Mouse (Mus musculus) limb, embryonic 15.5 days (tissue): ENCODE measurements around the gene Stat4. TPM values are rescaled to one million over a fixed set of nuclear protein-coding genes. Genes with fewer than 3 reads are reported as not detected.
A peak's percentile ranks its signal among the peaks of the same experiment; 100 is the strongest.

Experiments used
- ATAC-seq: fragments of 200-750 bp; cut with Nextera tagmentation; 2 replicates; pipeline ENCODE4 v1.8.0; 2017; ENCODE audit warnings: low read depth, moderate TSS enrichment; ENCODE audit not compliant: insufficient number of reproducible peaks, low FRiP score, low TSS enrichment
- H3K27ac ChIP-seq: fragments of 300-500 bp; sonication (generic); 2 replicates; pipeline ENCODE4 v1.5.1; 2015; ENCODE audit warnings: moderate library complexity, mild to moderate bottlenecking, inconsistent platforms
- H3K27me3 ChIP-seq: fragments of 300-500 bp; sonication (generic); 2 replicates; pipeline ENCODE4 v1.6.1; 2015; ENCODE audit warnings: inconsistent platforms
- H3K36me3 ChIP-seq: fragments of 300-500 bp; sonication (generic); 2 replicates; pipeline ENCODE4 v1.6.1; 2015; ENCODE audit warnings: inconsistent platforms
- H3K4me1 ChIP-seq: fragments of 300-500 bp; sonication (generic); 2 replicates; pipeline ENCODE4 v1.6.1; 2015; ENCODE audit warnings: inconsistent platforms
- H3K4me2 ChIP-seq: fragments of 300-500 bp; sonication (generic); 2 replicates; pipeline ENCODE4 v1.6.1; 2015; ENCODE audit warnings: mild to moderate bottlenecking, inconsistent platforms
- H3K4me3 ChIP-seq: fragments of 300-500 bp; sonication (generic); 2 replicates; pipeline ENCODE4 v1.5.1; 2015; ENCODE audit warnings: mild to moderate bottlenecking, inconsistent platforms
- H3K9ac ChIP-seq: fragments of 300-500 bp; sonication (generic); 2 replicates; pipeline ENCODE4 v1.6.1; 2015; ENCODE audit warnings: inconsistent platforms
- H3K9me3 ChIP-seq: fragments of 300-500 bp; sonication (generic); 2 replicates; pipeline ENCODE4 v1.6.1; 2016; ENCODE audit warnings: inconsistent platforms
- WGBS: fragments of 180-500 bp; shearing (Covaris S2); methylation state at CpG from one replicate; pipeline ENCODE4 v1.1.7; 2015; 5-methylcytosine and 5-hydroxymethylcytosine counted together
- polyA plus RNA-seq: library from polyadenylated mRNA; unstranded; fragments of >200 nt; fragmentation: Nextera tagmentation; extraction: Ambion mirVana; gene quantifications from 2 replicates; pipeline ENCODE4 v1.2.1, GENCODE M21; 2015

Stat4 gene
- polyA plus RNA-seq, 1 experiment from 2014 or later: 0.81 TPM

GRCm38 (mm10) chr1:52113067-52113665 is 126.2 kb downstream of the Stat4 start:
- WGBS: 25% methylated on average over 7 of the region's 7 CpGs
- H3K27ac ChIP-seq: peak overlapping the region; percentile 85
- H3K27me3 ChIP-seq: no peaks in the 10 kb centered on the region
- ATAC-seq: peak; percentile 30; the same call in 1 of the 2 replicates
- peaks cover 7% of the 10 kb centered on the region for H3K4me1 ChIP-seq
- peak overlapping the region; percentile 48 for H3K9ac ChIP-seq
- H3K36me3 ChIP-seq: no peaks in the 10 kb centered on the region
- peak overlapping the region; percentile 39 for H3K4me3 ChIP-seq
- H3K4me2 ChIP-seq: peak overlapping the region; percentile 59
- no peaks in the 10 kb centered on the region for H3K9me3 ChIP-seq

GRCm38 (mm10) chr1:52113666-52114069 is 126.7 kb downstream of the Stat4 start:
- H3K4me1 ChIP-seq: peaks cover 9% of the 10 kb centered on the region
- peak overlapping the region; percentile 39 for H3K4me3 ChIP-seq
- under 1% methylated on average over 32 of the region's 32 CpGs for WGBS
- H3K27me3 ChIP-seq: no peaks in the 10 kb centered on the region
- H3K4me2 ChIP-seq: peak overlapping the region; percentile 59
- H3K36me3 ChIP-seq: no peaks in the 10 kb centered on the region
- ATAC-seq: peak; percentile 91
- H3K9me3 ChIP-seq: no peaks in the 10 kb centered on the region
- peak overlapping the region; percentile 48 for H3K9ac ChIP-seq
- H3K27ac ChIP-seq: peak overlapping the region; percentile 85

- ATAC-seq: no peak
- Histone ChIP-seq H3K4me1 (peaks cover 11% of the 10 kb centered on the region), H3K9me3 (no peaks in the 10 kb centered on the region), H3K27ac (no peak overlapping the region), H3K36me3 (no peaks in the 10 kb centered on the region), H3K4me2 (no peak overlapping the region), H3K4me3 (no peak overlapping the region), H3K27me3 (no peaks in the 10 kb centered on the region), H3K9ac (no peak overlapping the region)
- WGBS: 75% methylated on average over 3 of the region's 3 CpGs
These were observed 129.5 kb downstream of the Stat4 start for GRCm38 (mm10) chr1:52116441-52116840.

GRCm38 (mm10) chr1:52117777-52118176 is 130.8 kb downstream of the Stat4 start:
- no peaks in the 10 kb centered on the region for H3K36me3 ChIP-seq

GRCm38 (mm10) chr1:52118860-52119591 is 132.1 kb downstream of the Stat4 start, which contains the start of gene Stat1:
TSS of gene Stat1 (plus strand) at chr1:52119440.
- peak within 1 kb of the TSS; percentile 72 for H3K4me3 ChIP-seq
- H3K4me1 ChIP-seq: 0 out of 2 replicates have a peak, but pooled peaks cover 4% of the 10 kb centered on the region
- H3K27me3 ChIP-seq: no peaks in the 10 kb centered on the region
- peak within 1 kb of the TSS; percentile 54 for H3K9ac ChIP-seq
- no peaks in the 10 kb centered on the region for H3K9me3 ChIP-seq
- peak within 1 kb of the TSS; percentile 67 for H3K4me2 ChIP-seq
- H3K27ac ChIP-seq: peak within 1 kb of the TSS; percentile 69
- 3% methylated on average over 37 of the region's 37 CpGs for WGBS
- H3K36me3 ChIP-seq: no peaks in the 10 kb centered on the region
- ATAC-seq: peak; percentile 89

More at GRCm38 (mm10) chr1:52117777-52118176, 130.8 kb downstream of the Stat4 start:
- Histone ChIP-seq H3K27me3 (no peaks in the 10 kb centered on the region), H3K4me3 (no peak overlapping the region), H3K4me1 (peaks cover 9% of the 10 kb centered on the region), H3K9ac (no peak overlapping the region), H3K4me2 (no peak overlapping the region), H3K27ac (no peak overlapping the region), H3K9me3 (no peaks in the 10 kb centered on the region)
- no peak for ATAC-seq
- WGBS: 80% methylated on average over 1 of the region's 1 CpGs

- ATAC-seq: no peak
- Histone ChIP-seq H3K9ac (peak overlapping the region; percentile 54), H3K4me3 (peak overlapping the region; percentile 72), H3K4me2 (peak overlapping the region; percentile 67), H3K4me1 (0 out of 2 replicates have a peak, but pooled peaks cover 4% of the 10 kb centered on the region), H3K36me3 (peaks cover under 1% of the 10 kb centered on the region), H3K27ac (peak overlapping the region; percentile 69), H3K9me3 (no peaks in the 10 kb centered on the region), H3K27me3 (no peaks in the 10 kb centered on the region)
- under 1% methylated on average over 20 of the region's 20 CpGs for WGBS
These were observed 132.7 kb downstream of the Stat4 start for GRCm38 (mm10) chr1:52119691-52120090.

GRCm38 (mm10) chr1:52120191-52120590 is 133.2 kb downstream of the Stat4 start:
- WGBS: 34% methylated on average over 10 of the region's 10 CpGs
- peak overlapping the region; percentile 67 for H3K4me2 ChIP-seq
- H3K9ac ChIP-seq: no peak overlapping the region
- no peaks in the 10 kb centered on the region for H3K9me3 ChIP-seq
- 0 out of 2 replicates have a peak, but pooled peaks cover 4% of the 10 kb centered on the region for H3K4me1 ChIP-seq
- H3K27me3 ChIP-seq: no peaks in the 10 kb centered on the region
- no peak for ATAC-seq
- peak overlapping the region; percentile 72 for H3K4me3 ChIP-seq
- H3K27ac ChIP-seq: no peak overlapping the region
- H3K36me3 ChIP-seq: peaks cover 4% of the 10 kb centered on the region

- Histone ChIP-seq H3K4me2 (no peak overlapping the region), H3K4me3 (no peak overlapping the region), H3K27me3 (no peaks in the 10 kb centered on the region), H3K36me3 (peaks cover 9% of the 10 kb centered on the region), H3K4me1 (0 out of 2 replicates have a peak, but pooled peaks cover 4% of the 10 kb centered on the region), H3K9me3 (no peaks in the 10 kb centered on the region), H3K27ac (no peak overlapping the region), H3K9ac (no peak overlapping the region)
- 92% methylated on average over 3 of the region's 3 CpGs for WGBS
- ATAC-seq: no peak
These were observed 134.1 kb downstream of the Stat4 start for GRCm38 (mm10) chr1:52121052-52121451.

- no peak for ATAC-seq
- H3K36me3 ChIP-seq: peaks cover 22% of the 10 kb centered on the region
- H3K27me3 ChIP-seq: no peaks in the 10 kb centered on the region
- no peak overlapping the region for H3K4me2 ChIP-seq
- no peaks in the 10 kb centered on the region for H3K9me3 ChIP-seq
- no peak overlapping the region for H3K4me3 ChIP-seq
- 62% methylated on average over 3 of the region's 3 CpGs for WGBS
- H3K9ac ChIP-seq: no peak overlapping the region
- H3K27ac ChIP-seq: no peak overlapping the region
- no peaks in the 10 kb centered on the region for H3K4me1 ChIP-seq
These were observed 137.9 kb downstream of the Stat4 start for GRCm38 (mm10) chr1:52124818-52125217.

GRCm38 (mm10) chr1:52127350-52127749 is 140.4 kb downstream of the Stat4 start:
- no peak overlapping the region for H3K4me2 ChIP-seq
- H3K27me3 ChIP-seq: no peaks in the 10 kb centered on the region
- WGBS: 89% methylated on average over 6 of the region's 6 CpGs
- no peaks in the 10 kb centered on the region for H3K9me3 ChIP-seq
- H3K9ac ChIP-seq: no peak overlapping the region
- no peak overlapping the region for H3K27ac ChIP-seq
- H3K36me3 ChIP-seq: peaks cover 22% of the 10 kb centered on the region
- no peaks in the 10 kb centered on the region for H3K4me1 ChIP-seq
- no peak overlapping the region for H3K4me3 ChIP-seq
- no peak for ATAC-seq

- Histone ChIP-seq H3K4me2 (no peak overlapping the region), H3K27me3 (no peaks in the 10 kb centered on the region), H3K4me3 (no peak overlapping the region), H3K9me3 (no peaks in the 10 kb centered on the region), H3K36me3 (peaks cover 20% of the 10 kb centered on the region), H3K9ac (no peak overlapping the region), H3K4me1 (no peaks in the 10 kb centered on the region), H3K27ac (no peak overlapping the region)
- 59% methylated on average over 6 of the region's 6 CpGs for WGBS
- ATAC-seq: no peak
These were observed 142.8 kb downstream of the Stat4 start for GRCm38 (mm10) chr1:52129794-52130193.

GRCm38 (mm10) chr1:52131787-52132377 is 144.9 kb downstream of the Stat4 start:
- ATAC-seq: no peak
- H3K4me1 ChIP-seq: no peaks in the 10 kb centered on the region
- H3K27me3 ChIP-seq: no peaks in the 10 kb centered on the region
- 64% methylated on average over 11 of the region's 11 CpGs for WGBS
- no peak overlapping the region for H3K27ac ChIP-seq
- H3K36me3 ChIP-seq: peaks cover 7% of the 10 kb centered on the region
- no peaks in the 10 kb centered on the region for H3K9me3 ChIP-seq
- no peak overlapping the region for H3K4me3 ChIP-seq
- H3K4me2 ChIP-seq: no peak overlapping the region
- no peak overlapping the region for H3K9ac ChIP-seq
